Mouse (Mus musculus): ENCODE data around the gene Fhod1. TPM values are rescaled to one million over a fixed set of nuclear protein-coding genes. Genes with fewer than 3 reads are reported as not detected.
A peak's percentile ranks its signal among the peaks of the same experiment; 100 is the strongest.

Fhod1 gene
- polyA plus RNA-seq, 1 experiment from 2014 or later: 3.1 TPM

GRCm38 (mm10) chr8:105290554-105291314 lies 57.0 kb downstream of the Fhod1 start:
- Histone ChIP-seq H3K9ac (ENCODE audit: low read depth, low read length) (no peak overlapping the region), H3K36me3 (ENCODE audit: control insufficient read depth, insufficient read depth, low read length) (no peaks in the 10 kb centered on the region), H3K27me3 (ENCODE audit: control insufficient read depth, insufficient read depth, low read length) (peaks cover 16% of the 10 kb centered on the region), H3K4me2 (peak overlapping the region; percentile 92), H3K27ac (ENCODE audit: low read depth, low read length) (no peak overlapping the region), H3K9me3 (replicated peaks; ENCODE audit: control insufficient read depth, low read length) (no peaks in the 10 kb centered on the region), H3K4me1 (ENCODE audit: control insufficient read depth, insufficient read depth, low read length) (peaks cover 20% of the 10 kb centered on the region), H3K4me3 (ENCODE audit: low read depth, low read length) (peak overlapping the region; percentile 51; the same call in 1 of the 2 replicates)
- ATAC-seq (replicated peaks; ENCODE audit: insufficient number of reproducible peaks, low FRiP score, low TSS enrichment): no peak
- WGBS (ENCODE audit: insufficient replicate concordance): 11% methylated on average over 31 of the region's 31 CpGs

- peak within 1 kb of the TSS; percentile 72 for H3K9ac ChIP-seq (ENCODE audit: low read depth, low read length)
- no peak for ATAC-seq (replicated peaks; ENCODE audit: insufficient number of reproducible peaks, low FRiP score, low TSS enrichment)
- H3K4me2 ChIP-seq: peak within 1 kb of the TSS; percentile 92
- WGBS (ENCODE audit: insufficient replicate concordance): 1% methylated on average over 41 of the region's 43 CpGs
- peak within 1 kb of the TSS; percentile 57; the same call in 1 of the 2 replicates for H3K27ac ChIP-seq (ENCODE audit: low read depth, low read length)
- H3K4me3 ChIP-seq (ENCODE audit: low read depth, low read length): peak within 1 kb of the TSS; percentile 51
- H3K36me3 ChIP-seq (ENCODE audit: control insufficient read depth, insufficient read depth, low read length): no peaks in the 10 kb centered on the region; the same call in 1 of the 2 replicates
- no peaks in the 10 kb centered on the region for H3K9me3 ChIP-seq (replicated peaks; ENCODE audit: control insufficient read depth, low read length)
- peaks cover 16% of the 10 kb centered on the region for H3K27me3 ChIP-seq (ENCODE audit: control insufficient read depth, insufficient read depth, low read length)
- H3K4me1 ChIP-seq (ENCODE audit: control insufficient read depth, insufficient read depth, low read length): peaks cover 20% of the 10 kb centered on the region
These were observed 57.8 kb downstream of the Fhod1 start, which contains the start of gene 4931428F04Rik for GRCm38 (mm10) chr8:105289805-105290460. Gene 4931428F04Rik, minus strand, starts transcription at chr8:105289864.

GRCm38 (mm10) chr8:105288958-105289732 lies 58.6 kb downstream of the Fhod1 start:
- H3K27ac ChIP-seq (ENCODE audit: low read depth, low read length): peak overlapping the region; percentile 57; the same call in 1 of the 2 replicates
- WGBS (ENCODE audit: insufficient replicate concordance): 1% methylated on average over 53 of the region's 53 CpGs
- peaks cover 16% of the 10 kb centered on the region for H3K27me3 ChIP-seq (ENCODE audit: control insufficient read depth, insufficient read depth, low read length)
- peak; percentile 92 for ATAC-seq (replicated peaks; ENCODE audit: insufficient number of reproducible peaks, low FRiP score, low TSS enrichment)
- H3K4me3 ChIP-seq (ENCODE audit: low read depth, low read length): peak overlapping the region; percentile 51
- H3K4me1 ChIP-seq (ENCODE audit: control insufficient read depth, insufficient read depth, low read length): peaks cover 20% of the 10 kb centered on the region
- H3K9ac ChIP-seq (ENCODE audit: low read depth, low read length): peak overlapping the region; percentile 72
- H3K36me3 ChIP-seq (ENCODE audit: control insufficient read depth, insufficient read depth, low read length): no peaks in the 10 kb centered on the region; the same call in 1 of the 2 replicates
- H3K4me2 ChIP-seq: peak overlapping the region; percentile 92
- no peaks in the 10 kb centered on the region for H3K9me3 ChIP-seq (replicated peaks; ENCODE audit: control insufficient read depth, low read length)

GRCm38 (mm10) chr8:105288231-105288630 lies 59.5 kb downstream of the Fhod1 start:
- H3K27ac ChIP-seq (ENCODE audit: low read depth, low read length): no peak overlapping the region

GRCm38 (mm10) chr8:105286907-105287306 lies 60.8 kb downstream of the Fhod1 start:
- Histone ChIP-seq H3K9ac (ENCODE audit: low read depth, low read length) (no peak overlapping the region), H3K27ac (ENCODE audit: low read depth, low read length) (no peak overlapping the region), H3K4me1 (ENCODE audit: control insufficient read depth, insufficient read depth, low read length) (peaks cover 20% of the 10 kb centered on the region), H3K9me3 (replicated peaks; ENCODE audit: control insufficient read depth, low read length) (no peaks in the 10 kb centered on the region), H3K36me3 (ENCODE audit: control insufficient read depth, insufficient read depth, low read length) (no peaks in the 10 kb centered on the region; the same call in 1 of the 2 replicates), H3K4me3 (ENCODE audit: low read depth, low read length) (no peak overlapping the region), H3K4me2 (no peak overlapping the region), H3K27me3 (ENCODE audit: control insufficient read depth, insufficient read depth, low read length) (peaks cover 18% of the 10 kb centered on the region)
- no peak for ATAC-seq (replicated peaks; ENCODE audit: insufficient number of reproducible peaks, low FRiP score, low TSS enrichment)
- 85% methylated on average over 4 of the region's 4 CpGs for WGBS (ENCODE audit: insufficient replicate concordance)

More at GRCm38 (mm10) chr8:105288231-105288630, 59.5 kb downstream of the Fhod1 start:
- peak overlapping the region; percentile 92; the same call in 1 of the 2 replicates for H3K4me2 ChIP-seq
- H3K27me3 ChIP-seq (ENCODE audit: control insufficient read depth, insufficient read depth, low read length): peaks cover 11% of the 10 kb centered on the region
- no peak overlapping the region for H3K9ac ChIP-seq (ENCODE audit: low read depth, low read length)
- no peaks in the 10 kb centered on the region; the same call in 1 of the 2 replicates for H3K36me3 ChIP-seq (ENCODE audit: control insufficient read depth, insufficient read depth, low read length)
- ATAC-seq (replicated peaks; ENCODE audit: insufficient number of reproducible peaks, low FRiP score, low TSS enrichment): no peak
- H3K9me3 ChIP-seq (replicated peaks; ENCODE audit: control insufficient read depth, low read length): no peaks in the 10 kb centered on the region
- WGBS (ENCODE audit: insufficient replicate concordance): 89% methylated on average over 5 of the region's 5 CpGs
- peaks cover 20% of the 10 kb centered on the region for H3K4me1 ChIP-seq (ENCODE audit: control insufficient read depth, insufficient read depth, low read length)
- no peak overlapping the region for H3K4me3 ChIP-seq (ENCODE audit: low read depth, low read length)

DNA sequence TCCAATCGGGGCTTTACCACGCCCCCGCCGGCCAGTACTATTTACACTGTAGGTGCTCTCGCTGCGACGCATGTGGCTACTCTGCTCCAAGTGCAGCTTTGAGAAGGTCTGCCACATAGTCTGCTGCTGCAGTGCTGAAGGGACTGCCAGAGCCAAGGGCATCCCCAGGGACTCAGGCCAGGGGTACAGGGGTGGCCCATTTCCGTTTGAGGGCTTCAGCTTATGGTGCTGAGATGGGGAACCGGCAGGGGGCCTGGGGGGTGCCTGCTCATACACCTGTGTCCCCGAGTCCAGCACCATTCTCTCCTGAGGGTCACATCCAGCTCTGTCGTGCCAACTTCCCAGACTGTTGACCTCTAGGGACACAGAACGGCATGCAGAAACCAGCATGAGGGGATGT lies 62.2 kb downstream of the Fhod1 start:
- Histone ChIP-seq H3K9ac (ENCODE audit: low read depth, low read length) (no peak overlapping the region), H3K27me3 (ENCODE audit: control insufficient read depth, insufficient read depth, low read length) (peaks cover 21% of the 10 kb centered on the region), H3K36me3 (ENCODE audit: control insufficient read depth, insufficient read depth, low read length) (no peaks in the 10 kb centered on the region; the same call in 1 of the 2 replicates), H3K4me3 (ENCODE audit: low read depth, low read length) (no peak overlapping the region), H3K4me2 (no peak overlapping the region), H3K27ac (ENCODE audit: low read depth, low read length) (no peak overlapping the region), H3K4me1 (ENCODE audit: control insufficient read depth, insufficient read depth, low read length) (peaks cover 16% of the 10 kb centered on the region), H3K9me3 (replicated peaks; ENCODE audit: control insufficient read depth, low read length) (no peaks in the 10 kb centered on the region)
- WGBS (ENCODE audit: insufficient replicate concordance): 50% methylated on average over 12 of the region's 12 CpGs
- ATAC-seq (replicated peaks; ENCODE audit: insufficient number of reproducible peaks, low FRiP score, low TSS enrichment): no peak

DNA sequence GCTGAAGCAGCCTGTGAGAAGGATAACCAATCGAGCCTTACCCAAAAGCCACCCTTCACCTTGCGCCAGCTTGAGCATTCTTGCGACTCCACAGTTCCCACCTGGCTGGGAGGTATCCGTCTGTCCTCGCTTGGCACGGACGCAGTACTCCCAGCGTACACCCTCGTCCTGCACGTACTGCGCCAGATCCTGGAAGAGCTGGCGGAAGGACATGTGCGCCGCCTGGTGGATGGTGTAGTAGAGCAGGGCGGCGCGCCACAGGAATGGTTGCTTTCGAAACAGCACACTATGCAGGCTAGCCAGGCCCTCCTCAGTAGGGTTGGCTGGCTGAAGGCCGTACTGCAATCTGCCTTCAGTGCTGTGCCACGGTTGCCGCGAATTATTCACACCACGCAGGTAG lies 64.7 kb downstream of the Fhod1 start:
- H3K4me1 ChIP-seq (ENCODE audit: control insufficient read depth, insufficient read depth, low read length): peaks cover 6% of the 10 kb centered on the region
- no peak overlapping the region for H3K4me2 ChIP-seq
- H3K4me3 ChIP-seq (ENCODE audit: low read depth, low read length): no peak overlapping the region
- no peak overlapping the region for H3K27ac ChIP-seq (ENCODE audit: low read depth, low read length)
- 0 out of 2 replicates have a peak, but pooled peaks have one; percentile 28 for ATAC-seq (replicated peaks; ENCODE audit: insufficient number of reproducible peaks, low FRiP score, low TSS enrichment)
- H3K36me3 ChIP-seq (ENCODE audit: control insufficient read depth, insufficient read depth, low read length): no peaks in the 10 kb centered on the region; the same call in 1 of the 2 replicates
- H3K27me3 ChIP-seq (ENCODE audit: control insufficient read depth, insufficient read depth, low read length): peaks cover 30% of the 10 kb centered on the region
- no peaks in the 10 kb centered on the region for H3K9me3 ChIP-seq (replicated peaks; ENCODE audit: control insufficient read depth, low read length)
- no peak overlapping the region for H3K9ac ChIP-seq (ENCODE audit: low read depth, low read length)
- WGBS (ENCODE audit: insufficient replicate concordance): 26% methylated on average over 23 of the region's 23 CpGs

GRCm38 (mm10) chr8:105282239-105282638 lies 65.5 kb downstream of the Fhod1 start:
- Histone ChIP-seq H3K9ac (ENCODE audit: low read depth, low read length) (no peak overlapping the region), H3K4me1 (ENCODE audit: control insufficient read depth, insufficient read depth, low read length) (peaks cover 6% of the 10 kb centered on the region), H3K9me3 (replicated peaks; ENCODE audit: control insufficient read depth, low read length) (no peaks in the 10 kb centered on the region), H3K36me3 (ENCODE audit: control insufficient read depth, insufficient read depth, low read length) (no peaks in the 10 kb centered on the region; the same call in 1 of the 2 replicates), H3K4me3 (ENCODE audit: low read depth, low read length) (no peak overlapping the region), H3K27ac (ENCODE audit: low read depth, low read length) (no peak overlapping the region), H3K27me3 (ENCODE audit: control insufficient read depth, insufficient read depth, low read length) (peaks cover 39% of the 10 kb centered on the region), H3K4me2 (no peak overlapping the region)
- WGBS (ENCODE audit: insufficient replicate concordance): 61% methylated on average over 4 of the region's 4 CpGs
- ATAC-seq (replicated peaks; ENCODE audit: insufficient number of reproducible peaks, low FRiP score, low TSS enrichment): no peak

All from heart, embryonic 11.5 days (tissue).